Mouse (Mus musculus) mouse embryonic stem cell (cell line): ENCODE data around the gene Eif4enif1.
"Not testable (repeated sequence)": the region's sequence is repeated elsewhere in the genome, so short reads cannot be mapped to it uniquely, and the experiment has no call there.

Experiments used
- in situ Hi-C, 2 experiments: fragments of 300-500 bp; cut with MboI; formaldehyde crosslinking; loops; 1 replicate in 1 of 2; 3 replicates in 1 of 2; pipeline ENCODE4 v1.14.3; 2019 to 2020; ENCODE audit warnings: low sequenced_read_pairs in 2 of 2, low pct_unique_long_range_greater_than_20kb in 1 of 2, mixed read lengths in 1 of 2; ENCODE audit not compliant: unreplicated experiment in 1 of 2

Gene Eif4enif1

DNA sequence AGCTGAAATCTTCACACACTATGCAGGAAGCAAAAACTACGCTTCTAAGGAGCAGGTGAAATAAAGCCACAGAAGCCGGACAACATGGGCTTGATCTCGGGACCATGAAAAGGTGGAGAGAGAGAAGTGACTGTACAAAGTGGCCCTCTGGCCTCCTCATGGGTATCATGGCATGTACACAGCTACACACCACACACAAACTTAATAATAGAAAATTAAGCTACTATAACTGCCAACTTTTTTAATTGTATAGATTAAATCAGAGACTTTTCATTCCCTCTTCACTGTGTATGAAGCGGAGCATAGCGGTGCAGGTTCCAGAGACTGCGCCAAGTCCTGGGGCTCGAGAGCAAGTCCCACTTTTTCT lies 22.5 kb upstream of the Eif4enif1 start:
- in situ Hi-C loops = not testable (repeated sequence)

DNA sequence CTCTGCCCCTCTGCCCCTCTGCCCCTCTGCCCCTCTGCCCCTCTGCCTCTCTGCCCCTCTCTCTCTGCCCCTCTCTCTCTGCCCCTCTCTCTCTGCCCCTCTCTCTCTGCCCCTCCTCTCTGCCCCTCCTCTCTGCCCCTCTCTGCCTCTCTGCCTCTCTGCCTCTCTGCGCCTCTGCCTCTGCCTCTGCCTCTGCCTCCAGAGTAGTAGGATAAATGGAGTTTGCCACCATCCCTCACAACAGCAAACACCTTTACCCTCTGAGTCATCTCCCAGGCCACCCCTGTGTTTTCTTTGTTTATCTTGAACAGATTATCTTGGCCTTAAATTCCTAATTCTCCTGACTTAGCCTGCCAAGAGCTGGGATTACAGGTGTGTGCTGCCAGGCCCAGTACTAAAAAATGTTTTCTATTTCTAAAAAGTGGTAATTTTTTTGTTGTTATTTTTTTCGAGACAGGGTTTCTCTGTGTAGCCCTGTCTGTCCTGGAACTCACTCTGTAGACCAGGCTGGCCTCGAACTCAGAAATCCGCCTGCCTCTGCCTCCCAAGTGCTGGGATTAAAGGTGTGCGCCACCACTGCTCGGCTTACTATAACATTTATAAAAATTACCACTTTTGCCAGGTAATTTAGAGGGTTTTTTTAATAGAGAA lies 21.6 kb upstream of the Eif4enif1 start:
- in situ Hi-C loops = not testable (repeated sequence)

DNA sequence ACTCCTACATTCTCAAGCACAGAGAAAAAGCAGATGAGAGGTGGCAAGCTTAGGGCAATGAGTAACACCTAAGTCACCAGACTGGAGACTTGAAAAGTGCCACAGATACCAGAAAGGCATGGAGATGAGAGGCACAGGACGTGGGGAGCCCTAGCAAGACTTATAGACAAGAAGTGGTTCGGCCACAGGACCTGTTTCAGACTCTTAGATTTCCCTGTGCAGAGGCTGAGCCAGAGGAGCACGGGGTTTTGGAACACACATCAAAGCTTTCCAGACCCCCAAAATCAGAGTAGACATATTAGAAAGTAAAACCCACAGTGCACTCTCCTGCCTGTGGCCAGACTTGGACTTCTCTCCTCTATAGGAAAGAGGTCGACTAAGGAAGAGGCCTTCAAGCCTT lies 20.9 kb upstream of the Eif4enif1 start:
- in situ Hi-C loops = not testable (repeated sequence)

DNA sequence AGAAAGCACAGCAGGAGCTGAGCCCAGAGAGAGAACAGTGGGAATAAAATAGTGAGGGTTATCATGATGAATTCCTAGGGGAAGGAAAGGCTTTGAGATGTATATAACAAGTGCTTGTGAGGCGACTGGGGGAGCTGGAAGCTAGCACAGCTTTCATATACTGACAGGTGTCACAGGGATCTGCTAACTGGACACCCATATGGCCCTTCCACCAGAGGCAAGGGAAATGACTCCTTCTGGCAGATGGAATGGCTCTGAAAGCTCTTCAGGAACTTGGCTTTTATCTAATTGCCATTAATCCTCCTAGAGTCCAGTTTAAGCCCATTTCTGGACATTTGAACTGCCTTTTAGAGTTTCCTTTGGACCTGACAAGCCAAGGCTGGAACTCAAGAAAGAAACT lies 20.2 kb upstream of the Eif4enif1 start:
- in situ Hi-C loops = not testable (repeated sequence)

DNA sequence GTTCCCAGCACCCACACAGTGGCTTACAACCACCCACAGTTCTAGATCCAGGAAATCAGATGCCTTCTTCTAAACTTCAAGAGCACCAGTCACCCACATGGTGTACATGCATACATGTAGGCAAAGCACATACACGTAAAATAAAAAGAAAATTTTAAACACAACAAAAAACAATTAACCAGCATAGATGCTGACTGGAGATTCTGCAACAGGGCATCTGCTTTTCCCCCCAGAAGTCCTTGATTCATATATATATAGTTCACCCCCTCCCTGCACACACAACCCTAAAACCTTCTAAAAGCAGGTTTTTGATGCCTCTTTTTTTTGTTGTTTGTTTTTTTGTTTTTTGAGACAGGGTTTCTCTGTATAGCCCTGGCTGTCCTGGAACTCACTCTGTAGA lies 19.5 kb upstream of the Eif4enif1 start:
- in situ Hi-C loops = not testable (repeated sequence)

DNA sequence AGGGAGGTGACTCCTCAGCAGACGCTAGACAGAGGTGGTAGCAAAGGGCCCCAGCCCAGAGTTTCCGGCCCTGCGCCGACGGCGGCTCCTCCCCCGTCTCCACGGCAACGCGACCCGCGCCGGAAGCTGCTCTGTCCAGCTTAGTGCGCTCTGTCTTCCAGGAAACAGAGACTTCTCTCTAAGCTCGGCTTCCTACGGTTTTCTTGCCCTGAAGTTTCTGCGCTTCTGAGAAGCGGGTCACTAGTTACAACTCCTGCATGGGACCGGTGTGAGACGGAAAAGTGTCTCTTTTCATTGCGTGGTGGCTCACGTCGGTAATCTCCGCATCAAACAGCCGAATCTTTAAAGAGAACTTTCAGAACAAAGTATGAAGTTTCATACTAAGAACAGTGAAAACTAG lies 8.8 kb upstream of the Eif4enif1 start, which contains the start of gene Sfi1:
Gene Sfi1, minus strand, starts transcription at position 101 of the 400 bp plus-strand sequence.
- in situ Hi-C loops = no loop called here

DNA sequence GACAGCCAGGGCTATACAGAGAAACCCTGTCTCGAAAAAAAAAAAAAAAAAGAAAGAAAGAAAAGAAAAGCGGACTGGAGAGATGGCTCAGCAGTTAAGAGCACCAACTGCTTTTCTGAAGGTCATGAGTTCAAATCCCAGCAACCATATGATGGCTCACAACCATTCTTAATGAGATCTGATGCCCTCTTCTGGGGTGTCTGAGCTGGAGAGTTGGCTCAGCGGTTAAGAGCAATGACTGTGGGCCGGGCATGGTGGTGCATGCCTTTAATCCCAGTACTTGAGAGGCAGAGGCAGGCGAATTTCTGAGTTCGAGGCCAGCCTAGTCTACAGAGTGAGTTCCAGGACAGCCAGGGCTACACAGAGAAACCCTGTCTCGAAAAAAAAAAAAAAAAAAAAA lies 1.6 kb upstream of the Eif4enif1 start:
- in situ Hi-C loops = not testable (repeated sequence)

DNA sequence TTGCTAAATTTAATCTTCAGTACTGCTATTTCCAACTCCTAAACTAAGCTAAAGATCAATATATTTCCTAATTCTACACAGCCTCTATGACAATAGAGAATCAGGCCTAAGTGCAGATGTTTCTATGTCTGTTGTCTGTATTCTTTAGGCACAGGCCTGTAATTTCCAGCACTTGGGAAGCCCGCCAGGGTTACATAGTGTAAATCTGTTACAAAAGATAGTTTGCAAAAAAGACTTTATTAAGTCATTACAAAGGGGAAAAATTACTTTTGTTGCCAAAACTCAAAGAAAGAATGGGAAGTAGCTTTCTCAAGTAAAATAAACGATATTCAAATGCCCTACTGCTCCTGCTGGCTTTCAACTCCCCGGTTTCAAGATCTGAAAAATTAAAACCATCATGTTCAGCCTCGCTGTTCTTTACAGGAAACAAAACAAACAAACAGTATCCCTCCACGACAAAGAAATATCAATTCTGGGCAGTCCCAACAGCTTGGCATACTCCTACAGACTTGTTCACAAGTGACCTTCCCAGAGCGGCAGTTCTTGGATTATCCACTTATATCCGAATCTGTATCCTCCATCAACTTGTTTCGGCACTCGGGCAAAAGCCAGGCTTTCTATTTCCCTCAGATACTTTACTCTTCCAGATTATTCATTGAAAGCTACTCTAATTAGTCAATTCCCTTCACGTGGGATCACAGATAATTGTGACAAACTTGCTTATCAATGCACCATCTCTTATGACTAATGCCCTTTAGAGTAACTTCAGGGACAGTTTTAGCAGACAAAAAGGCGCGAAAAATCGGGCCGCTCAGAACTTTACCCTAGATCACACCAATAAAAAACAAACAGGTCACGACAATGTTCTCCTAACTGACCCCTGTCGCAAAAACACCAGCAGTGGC lies 614 bp upstream of the Eif4enif1 start:
- in situ Hi-C loops = no loop called here

DNA sequence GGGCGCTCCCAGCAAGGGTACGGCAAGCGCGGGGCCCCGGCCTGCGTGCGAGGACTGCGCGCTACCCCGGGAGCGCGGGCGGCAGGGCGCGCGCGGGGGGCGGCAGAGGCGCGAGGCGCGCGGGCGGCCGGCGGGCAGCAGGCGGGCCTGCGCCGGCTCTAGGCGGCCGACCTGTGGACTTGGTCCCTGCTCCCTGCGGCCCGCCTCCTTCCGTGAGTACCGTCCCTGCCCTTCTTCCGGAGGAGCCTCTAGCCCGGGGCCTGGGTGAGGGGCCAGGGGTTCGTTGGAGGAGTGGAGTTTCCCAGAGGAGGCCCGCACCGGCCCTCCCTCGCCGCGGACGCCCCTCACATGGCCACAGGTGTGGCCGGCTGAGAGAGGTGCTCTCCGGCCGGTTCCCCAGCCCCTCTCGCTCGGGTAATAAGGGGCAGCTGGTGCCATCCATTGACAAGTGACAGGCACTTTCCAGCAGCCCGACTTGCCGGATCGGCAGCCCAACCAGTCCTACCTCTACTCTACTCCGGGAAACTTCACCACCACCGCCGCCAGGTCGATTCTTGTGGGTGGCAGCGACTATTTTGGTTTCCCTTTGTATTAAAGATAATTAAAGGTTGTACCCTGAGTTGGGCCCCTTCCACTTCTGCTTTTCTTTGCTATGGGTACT lies 719 bp downstream of the Eif4enif1 start:
- in situ Hi-C loops = no loop called here

DNA sequence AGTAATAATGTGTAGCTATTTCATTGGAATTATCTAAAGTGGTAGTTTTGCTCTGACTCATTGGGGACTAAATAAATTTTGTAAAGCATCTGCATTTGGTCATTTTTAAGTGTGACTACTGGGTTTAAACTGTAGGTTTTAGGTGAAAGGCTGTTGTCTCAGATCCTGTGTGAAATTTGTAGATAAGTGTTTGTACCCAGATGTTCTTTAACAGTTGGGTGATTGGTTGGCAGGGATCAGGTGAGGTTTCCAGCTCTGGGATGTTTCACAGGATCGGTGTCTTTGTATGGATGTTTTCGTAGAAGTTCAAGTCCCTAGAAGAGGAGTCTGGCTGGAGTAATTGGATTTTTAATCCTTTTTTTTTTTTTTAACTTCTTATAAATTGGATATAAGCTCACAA lies 1.6 kb downstream of the Eif4enif1 start:
- in situ Hi-C loops = no loop called here

DNA sequence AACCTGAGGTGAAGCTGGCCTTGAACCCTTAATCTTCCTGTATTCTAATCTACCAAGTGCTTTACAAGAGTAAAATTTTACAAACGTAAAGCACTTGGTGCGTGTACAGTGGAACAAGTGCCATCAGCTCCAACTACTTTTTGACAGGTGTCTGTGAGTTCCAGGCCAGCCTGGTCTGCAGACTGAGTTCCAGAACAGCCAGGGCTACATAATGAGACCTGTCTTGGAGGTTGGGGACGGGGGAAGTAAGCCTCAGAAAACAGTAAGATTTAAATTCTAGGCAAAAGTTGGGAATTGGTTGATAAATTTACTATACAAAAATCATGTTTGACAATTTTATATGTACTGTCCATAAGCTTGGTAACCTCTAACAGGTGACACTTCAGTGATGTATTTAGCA lies 3.0 kb downstream of the Eif4enif1 start:
- in situ Hi-C loops = no loop called here

DNA sequence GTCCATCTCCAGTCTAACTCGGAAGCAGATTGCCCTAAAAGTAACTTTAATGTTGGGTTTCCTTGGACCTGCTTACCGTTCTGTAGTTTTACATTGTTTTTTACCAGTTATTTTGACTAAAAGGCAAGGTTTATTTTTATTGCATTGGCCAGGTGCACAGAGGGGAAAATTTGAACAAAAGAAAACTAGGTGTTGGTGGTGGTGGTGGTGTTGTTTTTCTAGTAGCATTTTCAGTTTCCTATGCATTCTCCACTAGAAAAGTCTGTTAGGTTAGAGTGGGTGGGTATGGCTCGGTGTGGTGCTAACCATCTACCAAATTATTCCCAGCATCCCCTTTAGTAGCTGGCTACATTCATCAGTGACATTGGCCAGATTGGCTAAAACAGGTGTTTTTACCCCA lies 4.6 kb downstream of the Eif4enif1 start:
- in situ Hi-C loops = no loop called here

DNA sequence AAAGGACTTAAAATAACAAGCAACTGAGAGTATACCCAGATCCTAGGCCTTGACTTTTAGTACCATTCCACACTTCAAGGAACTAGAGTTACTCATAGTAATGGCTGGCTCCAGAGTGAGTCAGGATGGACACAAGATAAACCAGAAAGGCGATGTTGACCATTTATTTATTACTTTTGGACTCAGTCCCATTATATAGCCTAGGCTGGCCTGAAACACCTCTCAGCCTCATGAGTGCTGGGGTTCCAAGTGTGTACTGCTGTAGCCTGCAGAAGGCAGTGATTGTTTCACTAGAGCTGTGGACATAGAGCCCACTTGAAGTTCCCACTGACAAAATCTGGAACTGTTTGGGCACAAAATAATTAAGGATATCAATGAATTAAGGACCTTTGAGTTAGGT lies 10.3 kb downstream of the Eif4enif1 start:
- in situ Hi-C loops = loop anchor here in 1 of 2 experiments (5.0 kb wide), 1 partner anchor 45 kb away; no protein-coding TSS in a partner anchor

DNA sequence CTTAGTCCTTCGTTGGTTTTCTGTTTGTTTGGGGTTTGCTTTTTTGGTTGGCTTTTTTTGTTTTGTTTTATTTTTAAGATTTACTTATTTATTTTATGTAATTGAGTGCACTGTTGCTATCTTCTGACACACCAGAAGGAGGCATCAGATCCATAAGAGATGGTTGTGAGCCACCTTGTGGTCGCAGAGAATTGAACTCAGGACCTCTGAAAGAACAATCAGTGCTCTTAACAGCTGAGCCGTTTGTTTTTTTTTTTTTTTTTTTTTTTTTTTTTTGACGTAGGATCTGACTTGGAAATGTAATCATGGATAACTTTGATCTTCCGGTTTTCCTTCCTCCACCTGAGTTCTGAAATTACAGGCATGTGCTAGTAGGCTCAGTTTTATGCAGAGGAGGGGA lies 20.9 kb downstream of the Eif4enif1 start:
- in situ Hi-C loops = no loop called here

DNA sequence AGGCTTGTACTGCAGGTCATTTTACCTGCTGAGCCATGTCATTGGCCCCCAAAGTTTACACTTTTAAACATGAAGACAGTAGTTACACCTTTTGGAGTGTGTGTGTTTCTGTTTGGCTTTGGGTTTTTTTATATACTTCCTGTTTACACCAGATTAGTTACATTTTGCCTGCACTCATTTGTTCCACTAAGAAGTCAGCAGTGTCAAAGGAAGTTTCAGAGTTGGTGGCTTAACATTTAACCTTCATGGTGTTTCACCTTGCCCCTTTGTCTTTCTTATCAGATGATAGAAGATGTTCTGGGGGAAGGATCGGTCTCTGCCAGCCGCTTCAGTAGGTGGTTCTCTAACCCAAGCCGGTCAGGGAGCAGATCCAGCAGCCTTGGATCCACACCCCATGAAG lies 24.9 kb downstream of the Eif4enif1 start:
- in situ Hi-C loops = loop anchor here in 1 of 2 experiments (25.0 kb wide), 1 partner anchor 435 kb away; no protein-coding TSS in a partner anchor

DNA sequence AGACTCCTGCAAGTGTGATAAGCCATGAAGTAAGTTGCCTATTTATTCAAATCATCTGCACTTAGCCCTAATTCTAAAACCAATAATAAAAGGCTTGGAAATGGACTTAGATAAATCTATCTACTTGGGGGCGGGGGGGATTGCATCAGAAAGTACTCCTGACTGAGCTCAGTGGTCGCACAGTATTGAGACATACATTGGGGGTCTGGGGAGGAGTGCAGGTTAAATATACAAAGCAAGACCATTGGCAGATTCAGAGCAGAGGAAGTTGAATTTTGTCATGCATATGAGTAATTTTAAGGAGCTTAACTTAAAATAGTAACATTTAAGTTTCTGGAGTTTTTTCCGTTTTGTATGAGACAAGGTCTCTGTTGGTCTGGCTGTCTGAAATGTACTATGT lies 30.1 kb downstream of the Eif4enif1 start:
- in situ Hi-C loops = loop anchor here in 1 of 2 experiments (25.0 kb wide), 1 partner anchor 430 kb away; no protein-coding TSS in a partner anchor

DNA sequence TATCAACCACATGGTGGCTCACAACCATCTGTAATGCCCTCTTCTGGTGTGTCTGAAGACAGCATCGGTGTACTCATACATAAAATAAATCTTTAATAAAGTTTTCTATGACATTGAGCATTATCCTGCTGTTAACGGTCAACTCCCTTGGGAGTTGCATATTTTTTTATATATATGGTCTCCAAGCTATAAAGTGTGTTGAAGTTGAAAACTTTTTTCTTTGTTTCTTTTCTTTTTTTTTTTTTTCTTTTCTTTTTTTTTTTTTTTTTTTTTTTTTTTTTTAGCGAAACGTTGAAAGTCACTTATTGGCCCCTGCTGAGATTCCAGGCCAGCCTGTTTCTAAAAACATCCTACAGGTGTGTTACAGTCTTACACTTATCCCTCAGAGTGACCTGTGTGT lies 31.5 kb downstream of the Eif4enif1 start:
- in situ Hi-C loops = loop anchor here in 1 of 2 experiments (25.0 kb wide), 1 partner anchor 429 kb away; no protein-coding TSS in a partner anchor

DNA sequence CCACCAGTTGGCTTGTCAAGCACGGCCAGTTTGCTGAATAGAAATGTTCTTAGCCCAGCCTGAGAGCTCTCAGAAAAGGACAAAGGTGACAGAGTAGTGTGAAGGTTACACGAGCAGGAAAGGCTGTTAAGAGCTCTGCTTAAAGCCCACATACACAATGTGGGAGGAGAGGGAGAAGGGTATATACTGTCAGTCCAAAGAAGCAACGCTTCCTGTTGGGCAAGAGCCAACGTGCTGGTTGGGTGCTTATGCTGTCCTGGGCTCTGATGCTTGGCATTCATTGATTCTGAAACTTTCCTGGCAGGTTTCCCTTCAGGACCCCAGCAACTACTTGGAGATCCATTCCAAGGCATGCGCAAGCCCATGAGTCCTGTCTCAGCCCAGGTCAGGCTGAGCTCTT lies 33.1 kb downstream of the Eif4enif1 start:
- in situ Hi-C loops = loop anchor here in 1 of 2 experiments (25.0 kb wide), 1 partner anchor 427 kb away; no protein-coding TSS in a partner anchor

DNA sequence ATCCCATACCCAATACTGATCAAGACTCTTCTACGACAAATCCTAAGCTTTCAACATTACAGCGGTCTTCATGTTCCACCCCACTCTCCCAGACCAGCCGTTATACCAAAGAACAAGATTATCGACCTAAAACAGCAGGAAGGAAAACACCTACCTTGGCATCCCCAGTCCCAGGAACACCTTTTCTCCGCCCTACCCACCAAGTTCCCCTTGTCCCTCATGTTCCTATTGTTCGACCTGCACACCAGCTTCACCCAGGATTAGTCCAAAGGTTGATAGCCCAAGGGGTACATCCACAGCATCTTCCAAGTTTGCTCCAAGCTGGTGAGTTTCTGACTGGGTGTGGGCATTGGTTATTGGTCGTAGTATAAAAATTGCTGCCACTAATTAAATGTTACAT lies 40.2 kb downstream of the Eif4enif1 start:
- in situ Hi-C loops = loop anchor here in 1 of 2 experiments (25.0 kb wide), 1 partner anchor 420 kb away; no protein-coding TSS in a partner anchor
